ENCODE assay signal across 7 mouse cellular contexts in the genomic region with DNA sequence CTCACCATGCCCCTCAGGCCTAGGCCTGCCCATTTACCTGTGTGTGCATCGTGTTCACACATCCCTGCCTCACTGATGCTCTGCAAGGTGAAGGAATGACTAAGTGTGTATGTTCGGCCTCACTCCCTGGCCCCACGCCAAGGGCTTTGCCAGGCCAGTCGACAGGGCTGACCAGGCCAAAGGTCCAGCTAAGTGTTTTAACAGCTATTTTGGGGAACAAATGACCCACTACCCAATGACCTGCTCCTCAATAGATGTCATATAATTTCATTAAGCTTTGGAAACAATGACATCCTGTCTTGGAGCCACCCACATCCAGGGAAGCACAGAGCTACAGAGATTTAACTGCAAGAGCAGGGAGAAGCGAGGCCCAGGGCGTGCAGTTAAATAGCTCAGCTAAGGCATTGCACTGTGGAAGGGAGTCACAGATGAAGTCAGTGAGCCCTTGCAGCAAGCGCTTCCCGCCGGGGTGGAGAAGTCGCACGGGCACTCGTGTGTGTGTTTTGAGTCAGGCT. TPM values are rescaled to one million over a fixed set of nuclear protein-coding genes. Genes with fewer than 3 reads are reported as not detected.
DNase-seq lines count a peak whose midpoint lies in the region; ATAC-seq and TF ChIP-seq lines count a peak whose summit lies in the region.

No protein-coding gene starts in this region.

- TF ChIP-seq RAD21 in CH12.LX (IDR thresholded peaks at IDR 0.05; ENCODE audit: low read depth, low read length): no peak

- peaks cover 4% of the 10 kb centered on the region for H3K79me2 ChIP-seq in CH12.LX (replicated peaks; ENCODE audit: control insufficient read depth, extremely low read depth, insufficient read depth, poor library complexity, severe bottlenecking)

- no peak overlapping the region for H3K4me2 ChIP-seq in CH12.LX (ENCODE audit: insufficient read depth, low read depth, poor library complexity, severe bottlenecking)
- no peak overlapping the region for H3K4me2 ChIP-seq in embryonic facial prominence, embryonic 15.5 days (replicated peaks)
- H3K4me2 ChIP-seq in hindbrain, embryonic 14.5 days (replicated peaks): no peak overlapping the region
- H3K4me2 ChIP-seq in liver, embryonic 12.5 days: no peak overlapping the region

- no peaks in the 10 kb centered on the region for H3K9me3 ChIP-seq in CH12.LX (replicated peaks; ENCODE audit: low read length)
- H3K9me3 ChIP-seq in embryonic facial prominence, embryonic 15.5 days (replicated peaks): no peaks in the 10 kb centered on the region
- H3K9me3 ChIP-seq in hindbrain, embryonic 14.5 days (ENCODE audit: control insufficient read depth, low read length): no peaks in the 10 kb centered on the region
- H3K9me3 ChIP-seq in liver, embryonic 12.5 days (replicated peaks): no peaks in the 10 kb centered on the region

- H3K27me3 ChIP-seq in CH12.LX (replicated peaks): no peaks in the 10 kb centered on the region
- no peaks in the 10 kb centered on the region for H3K27me3 ChIP-seq in embryonic facial prominence, embryonic 15.5 days
- H3K27me3 ChIP-seq in hindbrain, embryonic 14.5 days (ENCODE audit: control insufficient read depth, insufficient read depth, low read length): no peaks in the 10 kb centered on the region
- no peaks in the 10 kb centered on the region for H3K27me3 ChIP-seq in liver, embryonic 12.5 days (replicated peaks)

- H3K4me1 ChIP-seq in CH12.LX (ENCODE audit: control insufficient read depth in 1 of 2, insufficient read depth in 2 of 2): peaks cover 44 to 77% of the 10 kb centered on the region in 2 experiments
- peaks cover 35% of the 10 kb centered on the region for H3K4me1 ChIP-seq in embryonic facial prominence, embryonic 15.5 days
- peaks cover 20% of the 10 kb centered on the region for H3K4me1 ChIP-seq in hindbrain, embryonic 14.5 days (replicated peaks; ENCODE audit: control insufficient read depth, insufficient read depth, low read length)
- peaks cover 42% of the 10 kb centered on the region for H3K4me1 ChIP-seq in liver, embryonic 12.5 days

- DNase-seq in 3134 (ENCODE audit: extremely low read depth, insufficient read length, low spot score) (peak; percentile 42), CH12.LX (ENCODE audit: extremely low read depth) (no peak)
- DNase-seq in hindbrain, embryonic 14.5 days (ENCODE audit: low spot score): no peak
- no peak for DNase-seq in layer of hippocampus, adult 9-11 months

- dilution Hi-C loops in CH12.LX (cut with MboI; ENCODE audit: extremely low pct_ligation_motif_present, extremely low pct_unique_long_range_greater_than_20kb, low sequenced_read_pairs): no loop called here

- ATAC-seq in embryonic facial prominence, embryonic 15.5 days (ENCODE audit: insufficient number of reproducible peaks, low FRiP score, low TSS enrichment, low read depth): no peak
- ATAC-seq in hindbrain, embryonic 14.5 days (ENCODE audit: low FRiP score): no peak
- peak; percentile 38 for ATAC-seq in liver, embryonic 12.5 days
- ATAC-seq in erythroid progenitor cell, adult 5-6 weeks (replicated peaks; ENCODE audit: low FRiP score, poor library complexity, severe bottlenecking): no peak

- TF ChIP-seq EP300 in CH12.LX (IDR thresholded peaks at IDR 0.05; ENCODE audit: low read length): no peak

- peaks cover 2 to 86% of the 10 kb centered on the region in 2 experiments for H3K36me3 ChIP-seq in CH12.LX (replicated peaks in 1 of 2; ENCODE audit: control insufficient read depth in 1 of 2, insufficient read depth in 1 of 2, low read length in 1 of 2)
- H3K36me3 ChIP-seq in embryonic facial prominence, embryonic 15.5 days: no peaks in the 10 kb centered on the region; the same call in 1 of the 2 replicates
- H3K36me3 ChIP-seq in hindbrain, embryonic 14.5 days (replicated peaks; ENCODE audit: control insufficient read depth, insufficient read depth): 0 out of 2 replicates have a peak, but pooled peaks cover 8% of the 10 kb centered on the region
- peaks cover 13% of the 10 kb centered on the region; the same call in 1 of the 2 replicates for H3K36me3 ChIP-seq in liver, embryonic 12.5 days

- TF ChIP-seq POLR2A in CH12.LX (IDR thresholded peaks at IDR 0.05; ENCODE audit: low read depth, low read length): no peak

- H3K27ac ChIP-seq in CH12.LX (ENCODE audit: insufficient read depth, low read depth): peak overlapping the region; percentile 70
- H3K27ac ChIP-seq in embryonic facial prominence, embryonic 15.5 days (replicated peaks): peak overlapping the region; percentile 71
- peak overlapping the region; percentile 10 for H3K27ac ChIP-seq in hindbrain, embryonic 14.5 days
- H3K27ac ChIP-seq in liver, embryonic 12.5 days: peak overlapping the region; percentile 78

- no peak overlapping the region for H3K9ac ChIP-seq in CH12.LX (ENCODE audit: insufficient read depth, low read depth)
- no peak overlapping the region for H3K9ac ChIP-seq in embryonic facial prominence, embryonic 15.5 days
- H3K9ac ChIP-seq in hindbrain, embryonic 14.5 days: no peak overlapping the region; the same call in 1 of the 2 replicates
- no peak overlapping the region for H3K9ac ChIP-seq in liver, embryonic 12.5 days

- in situ Hi-C loops in CH12.LX (cut with MboI; ENCODE audit: low pct_ligation_motif_present, low pct_unique_long_range_greater_than_20kb, low sequenced_read_pairs): no loop called here

- no peak for TF ChIP-seq CTCF in CH12.LX (conservative IDR thresholded peaks at IDR 0.05 in 1 of 2, IDR thresholded peaks at IDR 0.05 in 1 of 2; ENCODE audit: low read depth in 2 of 2, low read length in 2 of 2)

- H3K4me3 ChIP-seq in CH12.LX (replicated peaks in 1 of 3; ENCODE audit: low read depth in 2 of 3, low read length in 2 of 3, poor library complexity in 1 of 3): peak overlapping the region in 1 of 3 experiments; percentile 28
- H3K4me3 ChIP-seq in embryonic facial prominence, embryonic 15.5 days (replicated peaks): no peak overlapping the region
- H3K4me3 ChIP-seq in hindbrain, embryonic 14.5 days (replicated peaks; ENCODE audit: low read length): no peak overlapping the region
- no peak overlapping the region for H3K4me3 ChIP-seq in liver, embryonic 12.5 days

- WGBS in embryonic facial prominence, embryonic 15.5 days: 48% methylated on average over 12 of the region's 12 CpGs
- WGBS in hindbrain, embryonic 14.5 days: 68% methylated on average over 12 of the region's 12 CpGs
- 75% methylated on average over 12 of the region's 12 CpGs for WGBS in liver, embryonic 12.5 days (ENCODE audit: insufficient replicate concordance)

TF ChIP-seq in CH12.LX, 34 proteins besides CTCF, POLR2A, EP300 and RAD21:
- TF ChIP-seq UBTF (IDR thresholded peaks at IDR 0.05; ENCODE audit: low read depth, low read length): no peak
- TF ChIP-seq NELFE (IDR thresholded peaks at IDR 0.05; ENCODE audit: low read depth, low read length): no peak
- TF ChIP-seq USF2 (conservative IDR thresholded peaks at IDR 0.05; ENCODE audit: low read depth, low read length): no peak
- no peak for TF ChIP-seq MAX (IDR thresholded peaks at IDR 0.05; ENCODE audit: low read length)
- TF ChIP-seq MAFK (IDR thresholded peaks at IDR 0.05; ENCODE audit: insufficient replicate concordance, low read length): no peak
- no peak for TF ChIP-seq NRF1 (IDR thresholded peaks at IDR 0.05; ENCODE audit: low read depth, low read length)
- TF ChIP-seq KAT2A (IDR thresholded peaks at IDR 0.05; ENCODE audit: insufficient replicate concordance, low read length): no peak
- TF ChIP-seq TBP (conservative IDR thresholded peaks at IDR 0.05; ENCODE audit: low read depth, low read length): no peak
- no peak for TF ChIP-seq ZKSCAN1 (IDR thresholded peaks at IDR 0.05; ENCODE audit: borderline replicate concordance, low read depth, low read length)

RNA-seq across cellular contexts. Expression of a gene that starts 40.5 kb away (rescaled TPM):
- total RNA-seq in CH12.LX (2012; rRNA removed) (3.5 and 5.6 TPM in 2 replicates), CH12.LX (2014; rRNA removed) (2.6 and 3.5 TPM in 2 replicates)
- 8.6 and 9.9 TPM in 2 replicates for polyA plus RNA-seq in CH12.LX (2012; ENCODE audit: insufficient read length, low read depth)
- polyA plus RNA-seq in embryonic facial prominence, embryonic 15.5 days (2015; fragmentation: Nextera tagmentation; extraction: Ambion mirVana): 28.4 and 33.3 TPM in 2 replicates
- polyA plus RNA-seq in hindbrain, embryonic 14.5 days (2014; fragmentation: Nextera tagmentation; extraction: Ambion mirVana): 31.5 and 31.6 TPM in 2 replicates
- polyA plus RNA-seq in liver, embryonic 12.5 days (2016; fragmentation: Nextera tagmentation; extraction: Ambion mirVana): 28.6 and 28.7 TPM in 2 replicates
- 156 and 175 TPM in 2 replicates for total RNA-seq in erythroid progenitor cell, adult 5-6 weeks (2015; ENCODE audit: low replicate concordance)
- total RNA-seq in erythroid progenitor cell, adult 5-6 weeks (2017; ENCODE audit: low replicate concordance): 20.0 and 35.4 TPM in 2 replicates

RNA-seq across cellular contexts. Expression of a gene that starts 41.1 kb away (rescaled TPM):
- total RNA-seq in CH12.LX (2012; rRNA removed) (129 and 131 TPM in 2 replicates), CH12.LX (2014; rRNA removed) (89.5 and 93.5 TPM in 2 replicates)
- 111 and 142 TPM in 2 replicates for polyA plus RNA-seq in CH12.LX (2012; ENCODE audit: insufficient read length, low read depth)
- polyA plus RNA-seq in embryonic facial prominence, embryonic 15.5 days (2015; fragmentation: Nextera tagmentation; extraction: Ambion mirVana): 114 and 118 TPM in 2 replicates
- polyA plus RNA-seq in hindbrain, embryonic 14.5 days (2014; fragmentation: Nextera tagmentation; extraction: Ambion mirVana): 110 and 119 TPM in 2 replicates
- 44.6 and 45.7 TPM in 2 replicates for polyA plus RNA-seq in liver, embryonic 12.5 days (2016; fragmentation: Nextera tagmentation; extraction: Ambion mirVana)
- total RNA-seq in erythroid progenitor cell, adult 5-6 weeks (2015; ENCODE audit: low replicate concordance): 6.7 and 12.6 TPM in 2 replicates
- 3.7 and 3.9 TPM in 2 replicates for total RNA-seq in erythroid progenitor cell, adult 5-6 weeks (2017; ENCODE audit: low replicate concordance)

Comparison
In these comparisons a context has a peak if more than half of its experiments do, and no peak if none do; other contexts are left out.
1. H3K27ac ChIP-seq: peak in every context shown above with its lines; median percentile 78 in liver, embryonic 12.5 days; 71 in embryonic facial prominence, embryonic 15.5 days; 70 in CH12.LX; 10 in hindbrain, embryonic 14.5 days.